Mouse (Mus musculus) midbrain, postnatal 0 days (tissue): ENCODE data around the gene 1700109H08Rik. TPM values are rescaled to one million over a fixed set of nuclear protein-coding genes. Genes with fewer than 3 reads are reported as not detected.

Experiments used
- ATAC-seq: fragments of 200-750 bp; cut with Nextera tagmentation; 2 replicates; pipeline ENCODE4 v1.8.0; 2017; ENCODE audit warnings: moderate number of reproducible peaks, mild to moderate bottlenecking, moderate TSS enrichment, moderate library complexity; ENCODE audit not compliant: low FRiP score
- DNase-seq: peaks from one replicate; pipeline ENCODE4 v3.0.0-alpha.2; 2015; ENCODE audit warnings: low spot score
- H3K27ac ChIP-seq: fragments of 300-500 bp; sonication (generic); 2 replicates; pipeline ENCODE4 v1.5.1; 2014; ENCODE audit warnings: low read depth, mild to moderate bottlenecking, low read length, mixed read lengths
- H3K27me3 ChIP-seq: fragments of 300-500 bp; sonication (generic); 2 replicates; pipeline ENCODE4 v1.6.1; 2014; ENCODE audit warnings: low read length, control low read depth, mixed read lengths; ENCODE audit not compliant: insufficient read depth
- H3K36me3 ChIP-seq: fragments of 300-500 bp; sonication (generic); 2 replicates; pipeline ENCODE4 v1.6.1; 2014; ENCODE audit warnings: low read length, control low read depth, mixed read lengths; ENCODE audit not compliant: insufficient read depth
- H3K4me1 ChIP-seq: fragments of 300-500 bp; sonication (generic); 2 replicates; pipeline ENCODE4 v1.6.1; 2014; ENCODE audit warnings: mild to moderate bottlenecking, control low read depth, antibody characterized with exemption, low read length, mixed read lengths; ENCODE audit not compliant: insufficient read depth
- H3K4me2 ChIP-seq: fragments of 300-500 bp; sonication (generic); 2 replicates; pipeline ENCODE4 v1.6.1; 2014; ENCODE audit warnings: low read depth, mild to moderate bottlenecking, low read length, mixed read lengths; ENCODE audit not compliant: poor library complexity, severe bottlenecking
- H3K4me3 ChIP-seq: fragments of 300-500 bp; sonication (generic); 2 replicates; pipeline ENCODE4 v1.5.1; 2014; ENCODE audit warnings: low read depth, mild to moderate bottlenecking, low read length, moderate library complexity
- H3K9ac ChIP-seq: fragments of 300-500 bp; sonication (generic); replicated peaks from 2 replicates; pipeline ENCODE4 v1.6.1; 2014; ENCODE audit warnings: mild to moderate bottlenecking, low read length, moderate library complexity, mixed read lengths; ENCODE audit not compliant: poor library complexity, severe bottlenecking
- H3K9me3 ChIP-seq: fragments of 300-500 bp; sonication (generic); 2 replicates; pipeline ENCODE4 v1.6.1; 2016; ENCODE audit warnings: low read length, control low read depth
- CTCF ChIP-seq: IDR thresholded peaks from 2 replicates; pipeline ENCODE4 v1.5.1; 2016; ENCODE audit warnings: antibody characterized with exemption, mild to moderate bottlenecking
- WGBS: fragments of 180-500 bp; shearing (Covaris S2); extraction: QIAGEN DNeasy Blood & Tissue Kit; methylation state at CpG from one replicate; pipeline ENCODE4 v1.1.7; 2014; 5-methylcytosine and 5-hydroxymethylcytosine counted together
- polyA plus RNA-seq: library from polyadenylated mRNA; unstranded; fragments of >200 nt; fragmentation: Nextera tagmentation; extraction: Ambion mirVana; gene quantifications from 2 replicates; pipeline ENCODE4 v1.2.1, GENCODE M21; 2015
- total RNA-seq: library from RNA; depleted of rRNA; stranded (reverse); fragments of >200 nt; gene quantifications from 2 replicates; pipeline ENCODE4 v1.2.3, GENCODE M21; 2014; rRNA removed

Gene 1700109H08Rik
- total and polyA plus RNA-seq, 2 experiments from 2014 or later: 2.2 to 3.0 TPM

DNA sequence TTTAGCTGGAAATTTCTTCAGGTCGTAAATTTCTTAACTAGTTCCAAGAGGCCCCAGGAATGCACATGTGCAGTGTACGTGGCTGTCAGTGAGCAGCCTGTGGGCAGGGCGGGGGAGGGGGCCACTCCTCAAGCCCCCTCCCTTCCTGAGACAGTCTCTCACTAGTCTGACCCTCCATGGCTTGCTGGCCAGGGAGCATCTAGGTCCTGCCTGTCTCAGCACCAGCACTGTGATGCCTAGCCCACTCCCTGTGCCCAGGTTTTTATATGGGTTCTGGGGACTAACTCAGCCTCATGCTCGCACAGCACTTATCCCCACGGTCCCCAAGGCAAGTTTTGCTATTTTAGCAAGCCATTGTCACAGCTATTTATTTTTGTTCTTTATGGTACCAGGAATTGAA, 60.9 kb downstream of the 1700109H08Rik start:
- peaks cover 16% of the 10 kb centered on the region; the same call in 1 of the 2 replicates for H3K36me3 ChIP-seq
- no peaks in the 10 kb centered on the region for H3K9me3 ChIP-seq
- H3K4me2 ChIP-seq: no peak overlapping the region
- H3K9ac ChIP-seq: no peak overlapping the region
- H3K27ac ChIP-seq: no peak overlapping the region
- no peak overlapping the region for H3K4me3 ChIP-seq
- no peaks in the 10 kb centered on the region for H3K27me3 ChIP-seq
- DNase-seq: no peak
- no peaks in the 10 kb centered on the region for H3K4me1 ChIP-seq
- TF ChIP-seq CTCF: no peak
- 85% methylated on average over 5 of the region's 5 CpGs for WGBS
- peak; percentile 49; the same call in 1 of the 2 replicates for ATAC-seq

- no peak for TF ChIP-seq CTCF
Observed at GRCm38 (mm10) chr5:3633315-3633714, 61.9 kb downstream of the 1700109H08Rik start.

DNA sequence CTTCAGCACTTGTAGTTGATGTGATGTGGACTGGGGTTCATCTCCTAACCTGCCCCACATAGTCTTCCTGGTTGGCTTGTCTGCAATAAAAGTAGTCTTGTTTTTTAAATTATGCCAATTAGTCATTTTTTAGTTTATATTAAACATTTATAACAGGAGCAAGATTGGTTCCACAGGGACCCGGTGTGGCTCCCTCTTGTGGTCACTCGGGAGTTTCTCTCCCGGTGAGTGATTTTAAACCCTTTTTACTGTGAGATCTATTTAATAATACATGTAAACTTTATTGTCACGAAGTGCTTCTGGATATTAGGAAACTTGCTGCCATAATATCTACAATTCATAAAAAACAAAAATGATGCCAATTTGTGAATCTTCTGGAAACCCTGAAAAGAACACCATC, 62.6 kb downstream of the 1700109H08Rik start:
- Histone ChIP-seq H3K4me3 (no peak overlapping the region), H3K9ac (no peak overlapping the region), H3K4me2 (no peak overlapping the region), H3K27me3 (no peaks in the 10 kb centered on the region), H3K9me3 (no peaks in the 10 kb centered on the region), H3K4me1 (no peaks in the 10 kb centered on the region), H3K27ac (no peak overlapping the region), H3K36me3 (peaks cover 16% of the 10 kb centered on the region; the same call in 1 of the 2 replicates)
- WGBS: 62% methylated on average over 4 of the region's 4 CpGs
- DNase-seq (peak; percentile 10), ATAC-seq (no peak)
- peak; percentile 55 for TF ChIP-seq CTCF

More at GRCm38 (mm10) chr5:3633315-3633714, 61.9 kb downstream of the 1700109H08Rik start:
- Histone ChIP-seq H3K9ac (no peak overlapping the region), H3K4me2 (no peak overlapping the region), H3K4me3 (no peak overlapping the region), H3K27me3 (no peaks in the 10 kb centered on the region), H3K27ac (no peak overlapping the region), H3K9me3 (no peaks in the 10 kb centered on the region), H3K4me1 (no peaks in the 10 kb centered on the region), H3K36me3 (peaks cover 16% of the 10 kb centered on the region; the same call in 1 of the 2 replicates)
- no peak for DNase-seq
- 95% methylated on average over 13 of the region's 13 CpGs for WGBS
- ATAC-seq: no peak

Other genes starting within 250 kb of the 1700109H08Rik start
- 7.1 and 22.0 TPM in 2 replicates for gene Cdk6, start 230.1 kb upstream of the 1700109H08Rik start, total RNA-seq
- 4.0 and 5.5 TPM in 2 replicates for gene Cdk6, start 230.1 kb upstream of the 1700109H08Rik start, polyA plus RNA-seq
- 23.9 and 24.3 TPM in 2 replicates for gene Fam133b, start 27.7 kb upstream of the 1700109H08Rik start, total RNA-seq
- gene Fam133b, start 27.7 kb upstream of the 1700109H08Rik start, polyA plus RNA-seq: 20.3 and 25.1 TPM in 2 replicates
- 21.0 and 24.1 TPM in 2 replicates for gene Pex1, start 24.5 kb downstream of the 1700109H08Rik start, total RNA-seq
- 19.2 and 21.2 TPM in 2 replicates for gene Pex1, start 24.5 kb downstream of the 1700109H08Rik start, polyA plus RNA-seq
- 14.5 and 17.0 TPM in 2 replicates for gene Rbm48, start 25.0 kb downstream of the 1700109H08Rik start, total RNA-seq
- gene Rbm48, start 25.0 kb downstream of the 1700109H08Rik start, polyA plus RNA-seq: 18.3 and 19.3 TPM in 2 replicates
- gene Tmbim7, start 79.6 kb downstream of the 1700109H08Rik start, total RNA-seq: not detected in 2 replicates
- gene Tmbim7, start 79.6 kb downstream of the 1700109H08Rik start, polyA plus RNA-seq: not detected in 2 replicates
- 76.6 and 103 TPM in 2 replicates for gene Gatad1, start 85.6 kb downstream of the 1700109H08Rik start, total RNA-seq
- gene Gatad1, start 85.6 kb downstream of the 1700109H08Rik start, polyA plus RNA-seq: 84.3 and 89.1 TPM in 2 replicates
- 56.9 and 62.7 TPM in 2 replicates for gene Ankib1, start 231.4 kb downstream of the 1700109H08Rik start, total RNA-seq
- 12.3 and 16.0 TPM in 2 replicates for gene Ankib1, start 231.4 kb downstream of the 1700109H08Rik start, polyA plus RNA-seq
- gene Krit1, start 231.6 kb downstream of the 1700109H08Rik start, total RNA-seq: 28.4 and 49.1 TPM in 2 replicates
- gene Krit1, start 231.6 kb downstream of the 1700109H08Rik start, polyA plus RNA-seq: 28.7 and 34.2 TPM in 2 replicates